8 mouse cellular contexts compared by ENCODE assay signal in genomic region chr9:114977461-114978280, GRCm38 (mm10). TPM values are rescaled to one million over a fixed set of nuclear protein-coding genes. Genes with fewer than 3 reads are reported as not detected.
A peak's percentile ranks its signal among the peaks of the same experiment; 100 is the strongest.
DNase-seq lines count a peak whose midpoint lies in the region; ATAC-seq and TF ChIP-seq lines count a peak whose summit lies in the region.

No protein-coding gene starts in this region.

- 4% methylated on average over 31 of the region's 31 CpGs for WGBS in heart, embryonic 10.5 days
- WGBS in embryonic facial prominence, embryonic 14.5 days: 9% methylated on average over 28 of the region's 31 CpGs
- 8% methylated on average over 31 of the region's 31 CpGs for WGBS in stomach, embryonic 16.5 days

- H3K9ac ChIP-seq in ES-E14 (ENCODE audit: insufficient read depth, low read depth, low read length, poor library complexity, severe bottlenecking): peak overlapping the region; percentile 80
- peak overlapping the region; percentile 86 for H3K9ac ChIP-seq in embryonic facial prominence, embryonic 14.5 days (ENCODE audit: low read depth, low read length)
- peak overlapping the region; percentile 85 for H3K9ac ChIP-seq in stomach, embryonic 16.5 days (ENCODE audit: low read length)

- no peaks in the 10 kb centered on the region for H3K9me3 ChIP-seq in heart, embryonic 10.5 days
- H3K9me3 ChIP-seq in ES-E14 (ENCODE audit: control insufficient read depth, insufficient read depth, low read depth, low read length): no peaks in the 10 kb centered on the region
- H3K9me3 ChIP-seq in embryonic facial prominence, embryonic 14.5 days (ENCODE audit: control insufficient read depth, low read length): no peaks in the 10 kb centered on the region
- H3K9me3 ChIP-seq in stomach, embryonic 16.5 days (replicated peaks; ENCODE audit: control insufficient read depth, low read length): no peaks in the 10 kb centered on the region

- H3K36me3 ChIP-seq in heart, embryonic 10.5 days: no peaks in the 10 kb centered on the region
- no peaks in the 10 kb centered on the region for H3K36me3 ChIP-seq in ES-E14 (ENCODE audit: control insufficient read depth, insufficient read depth, low read length, poor library complexity, severe bottlenecking)
- no peaks in the 10 kb centered on the region for H3K36me3 ChIP-seq in embryonic facial prominence, embryonic 14.5 days (ENCODE audit: control insufficient read depth, insufficient read depth, low read length)
- no peaks in the 10 kb centered on the region for H3K36me3 ChIP-seq in stomach, embryonic 16.5 days (ENCODE audit: control insufficient read depth, insufficient read depth, low read length)

- in situ Hi-C loops in ES-E14 (cut with MboI; ENCODE audit: low sequenced_read_pairs in 2 of 2, unreplicated experiment in 2 of 2): no loop called here

- H3K27ac ChIP-seq in heart, embryonic 10.5 days: peak overlapping the region; percentile 94
- H3K27ac ChIP-seq in ES-E14 (ENCODE audit: insufficient read depth, low read depth, low read length, poor library complexity, severe bottlenecking): peak overlapping the region; percentile 52; the same call in 1 of the 2 replicates
- peak overlapping the region; percentile 81; the same call in 1 of the 2 replicates for H3K27ac ChIP-seq in embryonic facial prominence, embryonic 14.5 days (replicated peaks; ENCODE audit: low read depth, low read length)
- peak overlapping the region; percentile 84 for H3K27ac ChIP-seq in stomach, embryonic 16.5 days (ENCODE audit: low read length)

- H3K4me3 ChIP-seq in heart, embryonic 10.5 days: peak overlapping the region; percentile 92
- peak overlapping the region; percentile 67 to 91 for H3K4me3 ChIP-seq in ES-E14 (ENCODE audit: insufficient read depth in 1 of 2, low read depth in 1 of 2, low read length in 2 of 2, poor library complexity in 1 of 2, severe bottlenecking in 1 of 2)
- H3K4me3 ChIP-seq in embryonic facial prominence, embryonic 14.5 days (ENCODE audit: low read depth, low read length): peak overlapping the region; percentile 84
- H3K4me3 ChIP-seq in stomach, embryonic 16.5 days (replicated peaks; ENCODE audit: low read length): peak overlapping the region; percentile 72

- ATAC-seq in embryonic facial prominence, embryonic 14.5 days (ENCODE audit: low read depth): peak; percentile 75
- peak; percentile 35; the same call in 1 of the 2 replicates for ATAC-seq in megakaryocyte, adult 5-6 weeks (ENCODE audit: poor library complexity, severe bottlenecking)
- peak; percentile 74 for ATAC-seq in stomach, embryonic 16.5 days (ENCODE audit: insufficient read depth, low FRiP score)

- peaks cover 28% of the 10 kb centered on the region for H3K27me3 ChIP-seq in heart, embryonic 10.5 days (ENCODE audit: insufficient read depth, poor library complexity, severe bottlenecking)
- no peaks in the 10 kb centered on the region for H3K27me3 ChIP-seq in embryonic facial prominence, embryonic 14.5 days (replicated peaks; ENCODE audit: control insufficient read depth, insufficient read depth, low read length)
- H3K27me3 ChIP-seq in stomach, embryonic 16.5 days (ENCODE audit: control insufficient read depth, insufficient read depth, low read length): no peaks in the 10 kb centered on the region; the same call in 1 of the 2 replicates

- peaks cover 28% of the 10 kb centered on the region for H3K4me1 ChIP-seq in heart, embryonic 10.5 days
- 0 out of 4 replicates have a peak, but pooled peaks cover 2 to 3% of the 10 kb centered on the region in 2 experiments for H3K4me1 ChIP-seq in ES-E14 (ENCODE audit: control insufficient read depth in 2 of 2, insufficient read depth in 2 of 2, low read length in 2 of 2, poor library complexity in 1 of 2)
- H3K4me1 ChIP-seq in embryonic facial prominence, embryonic 14.5 days (ENCODE audit: control insufficient read depth, insufficient read depth, low read length): peaks cover 12% of the 10 kb centered on the region
- peaks cover 11% of the 10 kb centered on the region for H3K4me1 ChIP-seq in stomach, embryonic 16.5 days (ENCODE audit: control insufficient read depth, insufficient read depth, low read length)

- no peak for DNase-seq in heart, embryonic 10.5 days (ENCODE audit: low spot score)
- no peak for DNase-seq in heart, postnatal 4 days
- DNase-seq in ES-E14 (ENCODE audit: low read depth, low spot score): no peak
- peak; percentile 28 for DNase-seq in embryonic facial prominence, embryonic 14.5 days (ENCODE audit: low spot score)
- DNase-seq in induced T-regulatory cell, adult 2 months (ENCODE audit: low read depth): peak; percentile 16
- DNase-seq in urinary bladder, postnatal 25 days (ENCODE audit: low spot score): no peak

- H3K4me2 ChIP-seq in embryonic facial prominence, embryonic 14.5 days (ENCODE audit: low read depth, low read length): peak overlapping the region; percentile 89
- peak overlapping the region; percentile 87 for H3K4me2 ChIP-seq in stomach, embryonic 16.5 days (ENCODE audit: low read depth, low read length)

TF ChIP-seq in ES-E14, 5 proteins besides CTCF, POLR2A, EP300 and RAD21:
- TF ChIP-seq ZC3H11A (IDR thresholded peaks at IDR 0.05; ENCODE audit: borderline replicate concordance, low read depth, low read length): no peak
- no peak for TF ChIP-seq ZNF384 (IDR thresholded peaks at IDR 0.05; ENCODE audit: low read depth, low read length)
- no peak for TF ChIP-seq CHD2 (IDR thresholded peaks at IDR 0.05; ENCODE audit: low read depth, low read length)
- TF ChIP-seq HCFC1 (IDR thresholded peaks at IDR 0.05; ENCODE audit: borderline replicate concordance, insufficient read depth, low read length): no peak
- no peak for TF ChIP-seq MAFK (IDR thresholded peaks at IDR 0.05; ENCODE audit: insufficient read depth, low read depth, low read length)

RNA-seq across cellular contexts. Expression of gene Osbpl10, which starts 0.7 kb away (rescaled TPM):
- 1.2 and 1.7 TPM in 2 replicates for polyA plus RNA-seq in heart, embryonic 10.5 days (2016; fragmentation: Nextera tagmentation; extraction: Ambion mirVana)
- total RNA-seq in heart, postnatal 4 days (2021): 1 to 10 TPM; 5.7 to 6.1 TPM
- total RNA-seq in ES-E14 (2012; rRNA removed): 15.2 and 18.4 TPM in 2 replicates
- polyA plus RNA-seq in embryonic facial prominence, embryonic 14.5 days (2014; fragmentation: Nextera tagmentation; extraction: Ambion mirVana): 2.1 and 2.7 TPM in 2 replicates
- total RNA-seq in megakaryocyte, adult 5-6 weeks (2015): not detected in 2 replicates
- not detected in 2 replicates for total RNA-seq in megakaryocyte, adult 5-6 weeks (2017)
- 0.95 and 1.4 TPM in 2 replicates for polyA plus RNA-seq in stomach, embryonic 16.5 days (2015; fragmentation: Nextera tagmentation; extraction: Ambion mirVana)

RNA-seq across cellular contexts. Expression of gene Rps27rt, which starts 4.9 kb away (rescaled TPM):
- polyA plus RNA-seq in heart, embryonic 10.5 days (2016; fragmentation: Nextera tagmentation; extraction: Ambion mirVana): 177 and 217 TPM in 2 replicates
- total RNA-seq in heart, postnatal 4 days (2021): 10 to 100 TPM; 41.7 to 42.7 TPM
- total RNA-seq in ES-E14 (2012; rRNA removed): 171 and 181 TPM in 2 replicates
- 497 and 574 TPM in 2 replicates for polyA plus RNA-seq in embryonic facial prominence, embryonic 14.5 days (2014; fragmentation: Nextera tagmentation; extraction: Ambion mirVana)
- total RNA-seq in megakaryocyte, adult 5-6 weeks (2015): 188 and 220 TPM in 2 replicates
- total RNA-seq in megakaryocyte, adult 5-6 weeks (2017): 116 and 127 TPM in 2 replicates
- 421 and 444 TPM in 2 replicates for polyA plus RNA-seq in stomach, embryonic 16.5 days (2015; fragmentation: Nextera tagmentation; extraction: Ambion mirVana)

RNA-seq across cellular contexts. Expression of gene Gpd1l, which starts 43.9 kb away (rescaled TPM):
- polyA plus RNA-seq in heart, embryonic 10.5 days (2016; fragmentation: Nextera tagmentation; extraction: Ambion mirVana): 18.7 and 23.1 TPM in 2 replicates
- total RNA-seq in heart, postnatal 4 days (2021): 10 to 100 TPM; 26.3 to 28.0 TPM
- total RNA-seq in ES-E14 (2012; rRNA removed): 14.2 and 15.2 TPM in 2 replicates
- polyA plus RNA-seq in embryonic facial prominence, embryonic 14.5 days (2014; fragmentation: Nextera tagmentation; extraction: Ambion mirVana): 9.1 and 10.3 TPM in 2 replicates
- total RNA-seq in megakaryocyte, adult 5-6 weeks (2015): 14.5 and 19.4 TPM in 2 replicates
- total RNA-seq in megakaryocyte, adult 5-6 weeks (2017): 21.8 and 22.5 TPM in 2 replicates
- polyA plus RNA-seq in stomach, embryonic 16.5 days (2015; fragmentation: Nextera tagmentation; extraction: Ambion mirVana): 18.7 and 20.2 TPM in 2 replicates

Comparison
In these comparisons a context has a peak if more than half of its experiments do, and no peak if none do; other contexts are left out.
1. DNase-seq: peak in embryonic facial prominence, embryonic 14.5 days (single experiment) and induced T-regulatory cell, adult 2 months (single experiment); none in heart, embryonic 10.5 days (single experiment), heart, postnatal 4 days (single experiment), ES-E14 (single experiment) and urinary bladder, postnatal 25 days (single experiment).
2. RNA of gene Osbpl10, which starts 0.7 kb away (total RNA-seq): 15.2 to 18.4 TPM in ES-E14 and 5.7 to 6.1 TPM in heart, postnatal 4 days; not detected in megakaryocyte, adult 5-6 weeks; every median in the first group is over 4 times any median in the second.
3. Peak in every context shown above with its lines, with median percentiles within 50 percentile points of each other: H3K27ac ChIP-seq, H3K4me3 ChIP-seq, H3K9ac ChIP-seq and ATAC-seq.